Mouse (Mus musculus): ENCODE measurements around the gene Tle2. TPM values are rescaled to one million over a fixed set of nuclear protein-coding genes. Genes with fewer than 3 reads are reported as not detected.

Tle2 gene
- 18.9 and 34.3 TPM in 2 replicates for polyA plus RNA-seq (2012; ENCODE audit: insufficient read depth, low replicate concordance)

- Histone ChIP-seq H3K36me3 (replicated peaks; ENCODE audit: low read length) (peaks cover 9% of the 10 kb centered on the region), H3K9me3 (peaks cover 13% of the 10 kb centered on the region; the same call in 1 of the 2 replicates), H3K4me3 (replicated peaks) (peak within 1 kb of the TSS; percentile 90), H3K27me3 (replicated peaks) (peaks cover 61% of the 10 kb centered on the region), H3K4me1 (peaks cover 83% of the 10 kb centered on the region)
- TF ChIP-seq GATA1 (IDR thresholded peaks at IDR 0.05; ENCODE audit: borderline replicate concordance, low read length) = no peak
- no peak for TF ChIP-seq FLI1 (IDR thresholded peaks at IDR 0.05; ENCODE audit: low read length)
Observed at GRCm38 (mm10) chr10:81574081-81575056, at the start of gene Tle2. Tle2 (plus strand) TSS chr10:81574561.

GRCm38 (mm10) chr10:81525017-81525694, 49.2 kb upstream of the Tle2 start:
- no peaks in the 10 kb centered on the region for H3K27me3 ChIP-seq (replicated peaks)
- H3K9me3 ChIP-seq = 0 out of 2 replicates have a peak, but pooled peaks cover 2% of the 10 kb centered on the region
- H3K4me3 ChIP-seq (replicated peaks) = peak overlapping the region; percentile 93
- no peak for TF ChIP-seq FLI1 (IDR thresholded peaks at IDR 0.05; ENCODE audit: low read length)
- TF ChIP-seq GATA1 (IDR thresholded peaks at IDR 0.05; ENCODE audit: borderline replicate concordance, low read length) = no peak
- H3K36me3 ChIP-seq (replicated peaks; ENCODE audit: low read length) = peaks cover 35% of the 10 kb centered on the region
- H3K4me1 ChIP-seq = peaks cover 81% of the 10 kb centered on the region

- peaks cover 81% of the 10 kb centered on the region for H3K4me1 ChIP-seq
- 0 out of 2 replicates have a peak, but pooled peaks cover 2% of the 10 kb centered on the region for H3K9me3 ChIP-seq
- TF ChIP-seq FLI1 (IDR thresholded peaks at IDR 0.05; ENCODE audit: low read length) = no peak
- TF ChIP-seq GATA1 (IDR thresholded peaks at IDR 0.05; ENCODE audit: borderline replicate concordance, low read length) = no peak
- peak overlapping the region; percentile 69 for H3K4me3 ChIP-seq (replicated peaks)
- H3K36me3 ChIP-seq (replicated peaks; ENCODE audit: low read length) = peaks cover 44% of the 10 kb centered on the region
- H3K27me3 ChIP-seq (replicated peaks) = no peaks in the 10 kb centered on the region
Observed at GRCm38 (mm10) chr10:81526779-81527178, 47.6 kb upstream of the Tle2 start.

GRCm38 (mm10) chr10:81534826-81535225, 39.5 kb upstream of the Tle2 start:
- TF ChIP-seq FLI1 (IDR thresholded peaks at IDR 0.05; ENCODE audit: low read length) = no peak
- TF ChIP-seq GATA1 (IDR thresholded peaks at IDR 0.05; ENCODE audit: borderline replicate concordance, low read length) = no peak
- Histone ChIP-seq H3K36me3 (replicated peaks; ENCODE audit: low read length) (peaks cover 91% of the 10 kb centered on the region), H3K9me3 (no peaks in the 10 kb centered on the region)

GRCm38 (mm10) chr10:81536734-81537133, 37.6 kb upstream of the Tle2 start:
- TF ChIP-seq GATA1 (IDR thresholded peaks at IDR 0.05; ENCODE audit: borderline replicate concordance, low read length) (no peak), FLI1 (IDR thresholded peaks at IDR 0.05; ENCODE audit: low read length) (no peak)
- H3K9me3 ChIP-seq = no peaks in the 10 kb centered on the region
- no peak overlapping the region for H3K4me3 ChIP-seq (replicated peaks)
- H3K36me3 ChIP-seq (replicated peaks; ENCODE audit: low read length) = peaks cover 89% of the 10 kb centered on the region
- H3K4me1 ChIP-seq = peaks cover 84% of the 10 kb centered on the region
- no peaks in the 10 kb centered on the region for H3K27me3 ChIP-seq (replicated peaks)

More at GRCm38 (mm10) chr10:81534826-81535225, 39.5 kb upstream of the Tle2 start:
- Histone ChIP-seq H3K27me3 (replicated peaks) (no peaks in the 10 kb centered on the region), H3K4me3 (replicated peaks) (peak overlapping the region; percentile 14), H3K4me1 (peaks cover 86% of the 10 kb centered on the region)

- Histone ChIP-seq H3K27me3 (replicated peaks) (no peaks in the 10 kb centered on the region), H3K36me3 (replicated peaks; ENCODE audit: low read length) (peaks cover 88% of the 10 kb centered on the region), H3K4me1 (peaks cover 87% of the 10 kb centered on the region), H3K9me3 (no peaks in the 10 kb centered on the region), H3K4me3 (replicated peaks) (no peak overlapping the region)
- TF ChIP-seq FLI1 (IDR thresholded peaks at IDR 0.05; ENCODE audit: low read length) (no peak), GATA1 (IDR thresholded peaks at IDR 0.05; ENCODE audit: borderline replicate concordance, low read length) (no peak)
Observed at GRCm38 (mm10) chr10:81537429-81537828, 36.9 kb upstream of the Tle2 start.

- Histone ChIP-seq H3K36me3 (replicated peaks; ENCODE audit: low read length) (peaks cover 88% of the 10 kb centered on the region), H3K4me3 (replicated peaks) (peak overlapping the region; percentile 16), H3K9me3 (no peaks in the 10 kb centered on the region), H3K27me3 (replicated peaks) (no peaks in the 10 kb centered on the region), H3K4me1 (peaks cover 87% of the 10 kb centered on the region)
- no peak for TF ChIP-seq FLI1 (IDR thresholded peaks at IDR 0.05; ENCODE audit: low read length)
- TF ChIP-seq GATA1 (IDR thresholded peaks at IDR 0.05; ENCODE audit: borderline replicate concordance, low read length) = no peak
Observed at GRCm38 (mm10) chr10:81538321-81539048, 35.9 kb upstream of the Tle2 start.

GRCm38 (mm10) chr10:81541363-81541762, 33.0 kb upstream of the Tle2 start:
- peaks cover 62% of the 10 kb centered on the region for H3K36me3 ChIP-seq (replicated peaks; ENCODE audit: low read length)
- H3K4me3 ChIP-seq (replicated peaks) = no peak overlapping the region
- H3K27me3 ChIP-seq (replicated peaks) = no peaks in the 10 kb centered on the region
- H3K4me1 ChIP-seq = peaks cover 87% of the 10 kb centered on the region
- no peaks in the 10 kb centered on the region for H3K9me3 ChIP-seq
- TF ChIP-seq GATA1 (IDR thresholded peaks at IDR 0.05; ENCODE audit: borderline replicate concordance, low read length) (no peak), FLI1 (IDR thresholded peaks at IDR 0.05; ENCODE audit: low read length) (no peak)

- H3K4me1 ChIP-seq = peaks cover 91% of the 10 kb centered on the region
- TF ChIP-seq GATA1 (IDR thresholded peaks at IDR 0.05; ENCODE audit: borderline replicate concordance, low read length) (no peak), FLI1 (IDR thresholded peaks at IDR 0.05; ENCODE audit: low read length) (no peak)
- H3K4me3 ChIP-seq (replicated peaks) = peak overlapping the region; percentile 48
- H3K27me3 ChIP-seq (replicated peaks) = no peaks in the 10 kb centered on the region
- H3K36me3 ChIP-seq (replicated peaks; ENCODE audit: low read length) = peaks cover 60% of the 10 kb centered on the region
- no peaks in the 10 kb centered on the region for H3K9me3 ChIP-seq
Observed at GRCm38 (mm10) chr10:81541803-81542202, 32.6 kb upstream of the Tle2 start.
